Mouse (Mus musculus) megakaryocyte, embryonic 14.5 days (primary cell): ENCODE measurements around the gene Clvs2.

Experiments used
- FLI1 ChIP-seq: IDR thresholded peaks from 2 replicates; pipeline ENCODE4 v1.6.1; 2012; ENCODE audit warnings: low read length, inconsistent platforms, mixed read lengths
- GATA1 ChIP-seq: IDR thresholded peaks from 3 replicates; pipeline ENCODE4 v1.6.1; 2012; ENCODE audit warnings: mixed read lengths, low read length, inconsistent platforms, borderline replicate concordance

GRCm38 (mm10) chr10:33623577-33623991 lies 985 bp downstream of the Clvs2 start:
- TF ChIP-seq GATA1 (no peak), FLI1 (no peak)
